Mouse (Mus musculus): ENCODE data around the gene Pi4k2b.
"Not testable (repeated sequence)": the region's sequence is repeated elsewhere in the genome, so short reads cannot be mapped to it uniquely, and the experiment has no call there.

The Pi4k2b gene

DNA sequence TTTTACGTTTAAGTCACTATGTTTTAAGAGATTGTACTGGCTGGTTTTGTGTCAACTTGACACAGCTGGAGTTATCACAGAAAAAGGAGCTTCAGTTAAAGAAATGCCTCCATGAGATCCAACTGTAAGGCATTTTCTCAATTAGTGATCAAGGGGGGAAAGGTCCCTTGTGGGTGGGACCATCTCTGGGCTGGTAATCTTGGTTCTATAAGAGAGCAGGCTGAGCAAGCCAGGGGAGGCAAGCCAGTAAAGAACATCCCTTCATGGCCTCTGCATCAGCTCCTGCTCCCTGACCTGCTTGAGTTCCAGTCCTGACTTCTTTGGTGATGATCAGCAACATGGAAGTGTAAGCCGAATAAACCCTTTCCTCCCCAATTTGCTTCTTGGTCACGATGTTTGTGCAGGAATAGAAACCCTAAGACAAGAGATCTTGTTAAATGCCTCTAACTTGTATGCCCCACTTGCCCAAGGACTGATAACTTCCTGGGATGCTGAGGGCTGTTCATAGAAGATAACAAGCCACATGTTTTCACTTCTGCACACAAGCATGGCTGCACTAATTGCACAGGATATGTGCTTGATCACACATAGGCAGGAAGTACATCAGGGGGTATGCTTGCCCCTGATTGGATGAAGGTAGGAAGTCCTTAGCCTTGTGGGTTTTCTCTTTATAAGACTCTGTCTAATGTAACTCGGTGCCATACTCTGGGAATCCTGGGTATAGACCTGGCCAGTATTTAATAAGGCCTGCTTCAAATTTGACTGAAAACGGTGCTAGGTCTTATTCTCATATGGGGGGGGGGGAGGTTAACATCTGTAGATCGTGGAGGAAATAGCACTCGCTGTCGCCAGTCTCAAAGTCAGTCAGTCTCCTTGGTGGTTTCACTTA, 35.3 kb downstream of the Pi4k2b start:
- DNase-seq (ENCODE audit: low read depth, low spot score), result not testable (repeated sequence)

DNA sequence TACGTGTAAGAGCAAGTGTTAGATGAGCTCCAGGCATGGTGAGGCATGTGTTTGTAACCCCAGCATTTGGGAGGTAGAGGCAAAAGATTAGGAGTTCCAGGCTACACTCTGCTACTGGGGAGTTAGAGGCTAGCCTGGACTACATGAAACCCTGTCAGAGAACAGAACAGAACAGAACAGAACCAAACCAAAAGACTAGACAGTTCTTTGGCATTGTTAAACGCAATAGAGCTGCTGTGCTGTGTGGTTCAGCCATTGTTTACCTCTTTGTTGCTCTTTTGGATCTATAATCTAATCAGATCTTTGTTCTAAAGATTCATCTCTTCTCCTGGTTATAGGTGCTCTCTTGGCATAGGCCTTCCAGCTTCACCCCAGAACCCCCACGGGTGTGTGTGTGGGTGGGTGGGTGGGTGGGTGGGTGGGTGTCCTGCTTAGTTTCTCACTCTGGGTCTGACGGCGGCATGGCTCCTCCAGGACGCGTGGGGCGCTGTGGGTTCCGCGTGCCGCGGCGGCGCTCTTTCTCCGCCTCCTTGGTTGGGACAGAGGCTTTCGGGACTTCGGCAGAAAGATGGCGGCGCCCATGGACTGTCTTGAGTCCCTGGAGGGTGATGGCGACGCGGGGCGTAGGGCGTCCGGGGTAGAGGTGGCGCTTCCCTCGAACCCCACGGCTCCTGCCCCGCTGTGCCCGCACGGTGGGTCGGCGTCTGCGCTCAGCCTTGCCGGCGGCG, 41.3 kb downstream of the Pi4k2b start:
- peak; percentile 78 for DNase-seq (ENCODE audit: low read depth, low spot score)

DNA sequence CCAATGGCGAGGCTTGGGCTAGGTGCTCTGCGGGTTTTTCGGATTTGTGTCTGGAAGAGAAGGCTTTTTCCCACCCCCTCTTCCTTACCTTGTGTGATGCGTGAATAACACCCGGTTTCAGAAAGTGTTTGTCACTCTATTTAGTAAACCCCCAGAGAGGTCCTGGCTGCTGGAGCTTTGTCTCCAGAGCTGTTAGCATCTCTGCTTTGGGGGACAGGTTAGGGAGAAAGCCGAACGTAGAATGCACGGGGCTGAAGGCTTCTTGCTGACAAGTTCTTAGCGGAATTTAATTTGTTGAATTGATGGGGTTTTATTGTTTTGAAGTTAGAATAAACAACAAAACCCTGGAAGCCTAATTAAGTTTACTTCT, 41.9 kb downstream of the Pi4k2b start:
- no peak for DNase-seq (ENCODE audit: low read depth, low spot score)

DNA sequence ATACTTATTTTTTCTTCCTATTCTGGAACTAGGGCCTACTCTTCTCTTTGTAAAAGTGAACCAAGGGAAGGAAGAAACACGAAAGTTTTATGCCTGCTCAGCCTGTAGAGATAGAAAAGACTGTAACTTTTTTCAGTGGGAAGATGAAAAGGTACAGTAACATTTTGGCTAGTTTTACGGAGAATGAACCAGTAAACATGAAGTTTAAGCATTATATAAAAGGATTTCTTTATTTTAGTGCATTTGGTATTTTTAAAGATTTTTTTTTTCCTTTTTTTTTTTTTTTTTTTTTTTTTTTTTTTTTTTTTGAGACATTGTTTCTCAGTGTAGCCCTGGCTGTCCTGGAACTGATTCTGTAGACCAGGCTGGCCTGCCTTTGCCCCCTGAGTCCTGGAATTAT, 42.6 kb downstream of the Pi4k2b start:
- no peak for DNase-seq (ENCODE audit: low read depth, low spot score)

DNA sequence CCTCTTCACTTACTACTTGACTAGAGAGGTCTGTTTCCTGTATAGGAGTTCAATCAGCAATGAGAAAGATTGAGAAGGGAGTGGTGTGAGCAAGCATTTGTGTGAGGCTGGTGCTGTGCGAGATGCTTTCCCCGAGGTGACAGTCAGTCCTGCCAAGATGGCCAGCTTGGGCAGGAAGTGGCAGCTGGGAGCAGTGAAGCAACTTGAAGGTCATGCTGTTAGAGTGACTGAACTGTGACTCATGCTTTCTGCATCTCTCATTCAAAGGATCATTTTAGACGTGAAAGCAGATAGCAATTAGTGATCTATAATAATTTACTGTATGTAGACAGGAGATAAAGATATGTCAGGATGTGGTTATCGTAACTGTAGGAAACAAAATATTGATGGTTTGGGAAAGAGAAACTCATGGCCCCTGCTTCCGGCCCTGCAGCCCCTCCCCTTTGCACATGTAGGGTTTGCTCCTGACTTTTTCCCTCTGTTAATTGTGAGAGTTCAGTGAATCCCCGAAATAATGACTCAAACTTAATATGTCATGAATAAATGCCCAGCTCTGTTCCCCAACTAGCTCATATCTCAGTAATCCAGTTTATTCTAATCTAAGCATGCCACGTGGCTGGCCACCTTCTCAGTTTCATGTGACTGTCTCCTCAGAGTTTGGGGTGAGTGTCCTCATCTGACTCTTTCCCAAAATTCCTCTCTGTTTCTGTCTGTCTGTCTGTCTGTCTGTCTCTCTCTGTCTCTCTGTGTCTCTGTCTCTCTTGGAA, 45.4 kb downstream of the Pi4k2b start:
- DNase-seq (ENCODE audit: low read depth, low spot score), result no peak

DNA sequence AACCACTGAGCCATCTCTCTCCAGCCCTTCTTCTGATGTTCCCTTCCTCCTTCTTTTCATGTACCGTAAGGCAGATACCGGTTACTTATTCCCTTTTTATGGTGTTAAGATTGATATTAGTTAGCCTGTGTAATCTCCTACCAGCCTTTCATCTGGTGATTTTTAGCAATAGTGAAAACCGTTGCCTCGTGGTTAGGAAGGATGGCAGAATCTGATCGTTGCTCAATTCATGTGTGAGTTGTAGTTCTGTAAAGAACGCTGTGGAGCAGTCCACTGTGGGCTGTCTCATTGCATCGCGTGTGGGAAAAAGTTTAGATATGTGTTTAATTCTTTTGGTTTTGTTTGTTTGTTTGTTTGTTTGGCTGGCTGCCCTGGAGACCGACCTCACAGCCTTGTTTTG, 51.9 kb downstream of the Pi4k2b start:
- DNase-seq (ENCODE audit: low read depth, low spot score), result no peak

DNA sequence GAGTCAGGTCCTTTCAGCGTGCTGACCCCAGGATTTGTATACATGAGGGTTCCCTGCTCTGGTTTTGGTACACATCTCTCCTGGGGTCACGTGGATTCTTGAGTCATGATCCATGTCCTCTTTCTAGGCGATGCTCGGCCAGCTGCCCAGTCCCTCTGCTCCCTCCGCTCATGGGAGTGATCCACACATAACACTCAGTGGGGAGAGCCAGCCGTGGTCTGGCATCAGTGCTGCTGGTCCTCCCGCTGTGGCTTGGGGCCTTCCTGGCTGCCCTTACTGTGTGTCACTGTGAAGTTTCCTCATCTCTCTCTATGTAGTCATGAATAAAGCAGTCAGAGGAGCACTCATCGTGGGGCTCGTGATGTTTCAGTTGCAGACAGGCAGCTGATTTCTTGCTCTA, 52.7 kb downstream of the Pi4k2b start:
- no peak for DNase-seq (ENCODE audit: low read depth, low spot score)

DNA sequence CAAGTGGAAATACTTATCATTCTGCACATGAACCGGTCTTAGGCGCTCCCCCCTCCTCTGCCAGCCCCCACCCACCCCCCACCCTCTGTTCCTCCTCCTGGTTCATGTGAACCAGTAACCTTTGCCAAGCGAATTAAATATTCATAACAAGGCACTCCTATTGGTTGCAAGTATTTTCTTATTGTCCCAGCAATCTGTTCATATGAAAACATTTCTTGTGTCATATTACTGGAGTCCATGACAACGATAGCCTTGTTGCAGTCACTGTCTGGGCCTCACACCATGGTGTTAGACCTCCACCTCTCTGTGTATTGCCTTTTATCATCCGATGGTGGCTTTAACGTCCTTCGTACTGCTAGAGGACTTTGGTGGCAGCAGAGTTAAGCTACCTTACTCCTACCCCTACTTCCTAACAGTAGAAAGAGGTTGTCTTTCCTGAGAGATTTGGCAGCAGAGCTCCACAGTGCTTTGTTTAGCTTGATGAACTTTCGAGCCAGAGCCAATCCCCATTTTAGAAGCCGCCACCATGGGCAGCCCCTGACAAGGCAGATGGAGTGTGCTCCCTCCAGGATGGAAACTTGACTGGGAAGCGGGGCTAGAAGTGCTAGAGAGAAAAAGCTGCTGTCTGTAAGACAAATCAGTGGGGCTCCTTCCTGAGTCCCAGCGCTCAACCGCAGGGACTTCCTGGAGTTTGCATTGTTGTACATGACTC, 58.1 kb downstream of the Pi4k2b start:
- no peak for DNase-seq (ENCODE audit: low read depth, low spot score)

DNA sequence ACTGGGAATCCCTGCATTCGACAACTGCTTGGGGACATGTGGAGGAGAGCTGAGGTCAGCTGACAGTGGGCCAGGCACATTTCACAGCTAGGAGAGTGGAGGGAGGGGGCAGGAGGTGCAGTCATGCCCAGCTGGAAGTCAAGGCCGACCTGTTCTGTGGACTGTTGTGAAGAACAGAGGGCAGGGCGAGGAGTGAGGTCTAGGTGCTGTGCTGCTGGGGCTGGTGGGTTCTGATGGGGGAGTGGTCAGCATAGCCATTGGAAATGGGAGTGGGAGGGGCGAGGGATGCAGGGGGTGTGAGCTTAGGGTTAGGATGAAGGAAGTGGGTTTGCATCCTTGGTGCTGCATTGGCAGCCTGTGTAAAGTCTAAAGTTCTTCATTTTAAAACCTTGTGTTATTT, 64.4 kb downstream of the Pi4k2b start:
- no peak for DNase-seq (ENCODE audit: low read depth, low spot score)

DNA sequence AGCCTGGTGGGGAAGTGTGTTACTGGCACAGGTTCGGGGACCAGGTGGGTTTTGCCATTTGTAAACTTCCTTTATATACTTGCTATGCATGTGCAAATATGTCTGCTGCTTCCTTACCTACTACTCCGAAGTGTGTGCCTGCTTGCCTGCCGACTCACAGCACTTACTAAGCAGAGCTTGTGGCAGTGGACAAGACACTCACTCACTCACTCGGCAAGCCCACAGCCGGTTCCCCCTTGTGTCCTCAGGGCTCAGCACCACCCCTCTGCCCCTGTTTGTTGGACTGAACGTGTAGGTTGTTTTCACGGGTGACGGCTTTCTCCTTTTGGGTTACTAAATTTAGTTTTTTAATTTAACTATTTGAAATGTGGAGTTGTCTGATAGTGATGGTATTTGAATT, 65.0 kb downstream of the Pi4k2b start:
- DNase-seq (ENCODE audit: low read depth, low spot score), result no peak

DNA sequence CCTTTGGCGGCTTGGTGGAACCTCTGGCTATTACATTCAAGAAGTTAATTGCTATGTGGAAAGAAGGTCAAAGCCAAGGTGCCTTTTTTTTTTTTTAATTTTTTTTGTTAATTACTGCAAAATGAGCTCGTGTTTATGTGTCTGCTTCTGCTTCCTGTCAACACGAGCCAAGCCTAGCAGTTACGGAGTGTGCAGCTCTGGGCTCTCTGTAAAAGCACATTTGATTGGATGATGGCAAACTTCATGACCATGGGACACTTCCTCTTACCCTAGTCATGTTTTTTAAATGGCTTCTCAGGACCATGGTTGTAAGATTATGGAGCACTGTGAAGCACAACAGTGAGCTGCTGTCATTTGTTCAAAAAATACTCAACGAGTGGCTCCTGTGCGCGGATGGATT, 65.7 kb downstream of the Pi4k2b start:
- no peak for DNase-seq (ENCODE audit: low read depth, low spot score)

DNA sequence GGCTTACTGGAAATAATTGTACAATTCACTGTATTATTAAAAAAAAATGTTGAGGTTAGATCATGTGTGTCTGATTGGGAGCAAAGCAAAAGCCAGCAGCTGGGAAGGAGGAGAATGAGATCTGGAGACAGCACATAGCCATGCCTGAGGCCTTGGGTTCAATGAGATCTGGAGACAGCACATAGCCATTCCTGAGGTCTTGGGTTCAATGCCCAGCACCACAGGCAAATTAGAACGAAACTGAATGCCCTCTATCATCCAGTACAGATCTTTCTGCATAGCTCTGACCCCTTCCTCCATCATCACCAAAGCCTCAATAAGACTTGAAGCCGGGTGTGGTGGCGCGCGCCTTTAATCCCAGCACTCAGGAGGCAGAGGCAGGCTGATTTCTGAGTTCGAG, 69.1 kb downstream of the Pi4k2b start:
- DNase-seq (ENCODE audit: low read depth, low spot score), result no peak

DNA sequence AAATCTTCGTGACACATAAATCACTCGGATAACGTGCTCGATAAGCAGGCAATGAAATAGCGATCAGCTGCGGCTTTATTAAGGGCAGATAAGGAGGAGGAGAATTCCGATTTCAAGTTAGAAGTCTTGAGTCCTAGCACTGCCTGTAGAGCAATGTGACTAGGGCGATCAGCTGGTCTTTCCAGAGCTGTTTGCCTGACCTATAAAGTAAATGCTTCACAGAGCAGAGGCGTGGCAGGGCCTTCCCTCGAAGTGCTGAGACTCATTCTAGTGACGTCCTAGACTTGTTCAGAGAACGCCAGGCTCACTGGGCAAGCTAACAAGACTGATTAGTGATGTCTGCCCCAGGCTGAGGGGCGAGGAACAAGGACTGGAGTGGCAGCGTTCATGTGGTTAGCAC, 69.7 kb downstream of the Pi4k2b start:
- DNase-seq (ENCODE audit: low read depth, low spot score), result no peak

DNA sequence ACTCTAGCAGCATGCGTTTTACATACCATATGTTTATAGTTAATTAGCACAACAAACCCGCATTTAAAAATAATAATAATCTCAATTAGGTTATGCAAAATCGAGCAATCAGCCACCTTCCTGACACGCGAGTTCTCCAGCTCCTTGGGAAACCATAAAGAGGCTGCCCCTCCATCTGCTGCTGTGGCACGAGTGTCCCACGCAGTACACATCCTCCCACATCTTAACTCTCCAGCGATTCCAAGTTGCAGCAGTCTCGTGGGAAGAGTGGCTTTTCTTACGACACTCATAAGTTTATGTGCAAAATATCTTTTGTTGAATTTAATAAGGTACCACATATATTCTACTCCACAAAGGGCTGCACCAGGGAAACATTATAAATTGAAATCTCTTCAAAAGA, 71.1 kb downstream of the Pi4k2b start:
- no peak for DNase-seq (ENCODE audit: low read depth, low spot score)

DNA sequence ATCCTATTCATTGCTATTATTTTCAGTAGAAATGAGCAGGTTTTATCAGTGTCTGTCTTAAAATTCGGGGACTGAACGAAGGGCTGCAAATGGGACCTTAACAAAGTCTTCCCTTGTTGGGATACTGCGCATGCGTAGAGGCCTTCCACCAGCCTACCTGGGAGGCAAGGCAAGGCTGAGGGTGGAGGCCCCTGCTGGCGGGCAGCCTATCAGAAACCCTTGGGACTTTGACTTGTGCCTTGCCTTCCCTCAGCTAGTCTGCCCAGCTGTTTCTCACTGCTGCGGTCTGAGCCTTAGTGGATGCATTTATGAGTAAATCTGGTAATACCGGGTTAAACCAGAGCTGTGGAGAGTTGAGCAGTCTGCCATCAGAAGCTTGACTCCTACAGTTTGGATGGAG, 71.9 kb downstream of the Pi4k2b start:
- no peak for DNase-seq (ENCODE audit: low read depth, low spot score)

DNA sequence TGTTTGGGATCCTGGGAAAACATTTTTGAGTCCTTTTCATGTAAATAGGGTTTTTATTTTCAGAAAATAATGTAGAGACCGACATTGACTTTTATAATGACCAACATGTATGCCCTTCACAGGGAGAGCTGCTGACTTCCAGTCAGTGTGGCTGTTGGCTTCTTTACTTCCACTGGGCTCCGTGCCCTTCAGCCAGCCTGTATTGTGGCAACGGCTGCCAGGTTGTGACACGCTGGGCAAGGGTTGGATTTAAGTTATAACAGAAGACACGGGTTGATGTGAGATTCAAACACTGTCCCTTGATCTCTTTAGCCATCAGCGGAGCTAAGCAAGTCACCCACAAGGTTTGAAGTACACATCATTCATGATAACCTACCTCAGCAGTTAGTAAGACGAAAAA, 77.3 kb downstream of the Pi4k2b start:
- no peak for DNase-seq (ENCODE audit: low read depth, low spot score)

Measured in brain, embryonic 18.5 days (tissue).